8 mouse cellular contexts compared by ENCODE assay signal in the genomic region with DNA sequence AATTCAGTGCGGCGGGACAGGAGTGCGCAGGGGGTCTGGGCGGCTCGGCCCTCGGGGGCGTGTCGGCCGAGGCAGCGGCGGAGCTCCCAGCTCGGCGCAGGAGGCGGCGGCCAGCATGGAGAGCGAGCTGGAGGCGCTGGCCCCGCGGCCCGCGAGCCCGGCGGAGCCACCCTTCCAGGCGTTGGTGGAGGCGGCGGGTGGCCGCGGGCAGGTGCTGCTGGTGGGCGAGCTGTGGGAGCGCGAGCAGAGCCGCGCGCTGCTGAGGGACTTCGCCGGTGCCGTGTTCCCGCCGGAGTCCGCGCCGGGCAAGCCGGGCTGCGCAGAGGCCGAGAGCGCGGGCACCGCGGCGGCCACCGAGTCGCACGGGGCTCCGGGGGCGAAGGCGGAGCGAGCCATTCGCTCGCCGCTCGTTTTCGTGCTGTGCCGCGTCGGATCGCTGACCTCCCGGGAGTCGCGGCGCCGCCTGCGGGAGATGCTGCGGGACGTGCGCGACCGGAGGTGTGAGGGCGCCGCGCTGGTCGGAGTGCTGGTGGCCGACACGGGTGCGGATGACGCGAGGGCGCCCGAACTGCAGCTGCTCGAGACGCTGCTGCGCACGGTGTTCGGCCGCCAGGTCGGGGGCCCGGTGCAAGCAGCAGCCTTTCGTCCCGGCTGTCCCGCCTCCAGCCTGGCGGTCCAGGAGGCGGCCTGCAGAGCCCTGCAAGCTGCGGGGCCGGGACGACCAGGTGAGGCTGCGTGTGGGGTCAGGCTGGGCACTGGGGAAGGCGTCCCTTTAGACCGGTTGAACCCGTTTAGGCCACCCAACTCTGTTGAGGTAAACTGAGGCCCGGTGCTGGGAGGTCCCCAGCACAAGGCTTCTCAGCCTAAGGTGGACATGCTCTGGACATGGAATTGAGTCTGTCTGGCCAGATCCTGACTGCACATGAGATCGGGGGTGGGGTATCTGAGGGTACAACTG. TPM values are rescaled to one million over a fixed set of nuclear protein-coding genes. Genes with fewer than 3 reads are reported as not detected.
A peak's percentile ranks its signal among the peaks of the same experiment; 100 is the strongest.
DNase-seq lines count a peak whose midpoint lies in the region; ATAC-seq and TF ChIP-seq lines count a peak whose summit lies in the region.

2810459M11Rik (plus strand) TSS at position 16 of the 958 bp plus-strand sequence.

- peaks cover 22% of the 10 kb centered on the region for H3K79me2 ChIP-seq in liver, adult 2 months (ENCODE audit: control insufficient read depth, insufficient read depth, low read length)

- H3K9ac ChIP-seq in liver, adult 2 months (ENCODE audit: low read depth, low read length), result peak within 1 kb of the TSS; percentile 99
- H3K9ac ChIP-seq in kidney, postnatal 0 days (ENCODE audit: low read depth, low read length), result peak within 1 kb of the TSS; percentile 58
- peak within 1 kb of the TSS; percentile 64 for H3K9ac ChIP-seq in lung, embryonic 16.5 days (ENCODE audit: low read length)

- H3K4me2 ChIP-seq in kidney, postnatal 0 days (ENCODE audit: low read length), result peak within 1 kb of the TSS; percentile 98
- peak within 1 kb of the TSS; percentile 97 for H3K4me2 ChIP-seq in lung, embryonic 16.5 days (ENCODE audit: low read depth, low read length)

- peaks cover 9% of the 10 kb centered on the region; the same call in 1 of the 2 replicates for H3K36me3 ChIP-seq in liver, adult 2 months (ENCODE audit: control insufficient read depth, insufficient read depth, low read length)
- H3K36me3 ChIP-seq in kidney, postnatal 0 days (ENCODE audit: insufficient read depth, low read length), result no peaks in the 10 kb centered on the region
- H3K36me3 ChIP-seq in lung, embryonic 16.5 days (ENCODE audit: control insufficient read depth, insufficient read depth, low read length), result no peaks in the 10 kb centered on the region

- H3K9me3 ChIP-seq in kidney, postnatal 0 days (replicated peaks; ENCODE audit: low read length), result no peaks in the 10 kb centered on the region
- H3K9me3 ChIP-seq in lung, embryonic 16.5 days (ENCODE audit: control insufficient read depth, low read length), result peaks cover 4% of the 10 kb centered on the region; the same call in 1 of the 2 replicates

- peak within 1 kb of the TSS; percentile 83 for H3K4me3 ChIP-seq in liver, adult 2 months (ENCODE audit: insufficient read depth, low read depth, low read length)
- H3K4me3 ChIP-seq in brown adipose tissue, adult 24 weeks (ENCODE audit: insufficient read depth, low read depth, low read length), result peak within 1 kb of the TSS; percentile 59
- peak within 1 kb of the TSS; percentile 49 for H3K4me3 ChIP-seq in kidney, postnatal 0 days (replicated peaks; ENCODE audit: low read depth, low read length)
- peak within 1 kb of the TSS; percentile 57 for H3K4me3 ChIP-seq in lung, embryonic 16.5 days (ENCODE audit: low read length)

- TF ChIP-seq POLR2A in liver, adult 2 months (IDR thresholded peaks at IDR 0.05; ENCODE audit: extremely low read depth, insufficient read depth, low read length), result 0 out of 2 replicates have a peak, but pooled peaks have one; percentile 21

- DNase-seq in liver, adult 2 months (ENCODE audit: extremely low read depth, low read depth, low spot score), result no peak
- no peak for DNase-seq in liver
- peak; percentile 23 for DNase-seq in gastrocnemius, postnatal 14 days
- DNase-seq in kidney, postnatal 0 days (ENCODE audit: low spot score), result peak; percentile 27
- DNase-seq in right cerebral cortex, adult 18-20 months, result peak; percentile 53
- no peak for DNase-seq in spleen, adult 12 weeks (ENCODE audit: low spot score)

- no peaks in the 10 kb centered on the region for H3K27me3 ChIP-seq in liver, adult 2 months (ENCODE audit: control insufficient read depth, insufficient read depth, low read length)
- peaks cover 8% of the 10 kb centered on the region; the same call in 1 of the 2 replicates for H3K27me3 ChIP-seq in kidney, postnatal 0 days (ENCODE audit: insufficient read depth, low read length)
- peaks cover 44% of the 10 kb centered on the region for H3K27me3 ChIP-seq in lung, embryonic 16.5 days (ENCODE audit: control insufficient read depth, insufficient read depth, low read depth, low read length)

- intact Hi-C loops in gastrocnemius, postnatal 14 days (cut with DNase I; ENCODE audit: low total_unique reads), result no loop called here

- no peak for TF ChIP-seq CTCF in liver, adult 2 months (IDR thresholded peaks at IDR 0.05; ENCODE audit: low read depth, low read length)
- no peak for TF ChIP-seq CTCF in kidney, postnatal 0 days (IDR thresholded peaks at IDR 0.05; ENCODE audit: low read depth)

- peak within 1 kb of the TSS; percentile 99 for H3K27ac ChIP-seq in liver, adult 2 months (replicated peaks; ENCODE audit: insufficient read depth, low read depth, low read length)
- H3K27ac ChIP-seq in brown adipose tissue, adult 24 weeks (replicated peaks; ENCODE audit: low read depth, low read length), result no peak within 1 kb of the TSS
- no peak within 1 kb of the TSS for H3K27ac ChIP-seq in kidney, postnatal 0 days
- no peak within 1 kb of the TSS for H3K27ac ChIP-seq in lung, embryonic 16.5 days (ENCODE audit: low read length)

- peaks cover 15% of the 10 kb centered on the region; the same call in 1 of the 2 replicates for H3K4me1 ChIP-seq in liver, adult 2 months (ENCODE audit: control insufficient read depth, insufficient read depth, low read length)
- no peaks in the 10 kb centered on the region; the same call in none of the 2 replicates for H3K4me1 ChIP-seq in brown adipose tissue, adult 24 weeks (ENCODE audit: control insufficient read depth, insufficient read depth, insufficient read length, low read length)
- H3K4me1 ChIP-seq in kidney, postnatal 0 days (replicated peaks; ENCODE audit: insufficient read depth, low read length), result peaks cover 9% of the 10 kb centered on the region; the same call in 1 of the 2 replicates
- H3K4me1 ChIP-seq in lung, embryonic 16.5 days (replicated peaks; ENCODE audit: control insufficient read depth, insufficient read depth, low read length), result peaks cover 11% of the 10 kb centered on the region

- ATAC-seq in kidney, postnatal 0 days (replicated peaks; ENCODE audit: low FRiP score, low read depth), result peak; percentile 71
- ATAC-seq in lung, embryonic 16.5 days (ENCODE audit: low read depth), result peak; percentile 67

- WGBS in liver, adult 2 months, result under 1% methylated on average over 110 of the region's 110 CpGs
- under 1% methylated on average over 102 of the region's 110 CpGs for WGBS in kidney, postnatal 0 days
- 1% methylated on average over 93 of the region's 110 CpGs for whole genome bisulfite sequencing in lung, embryonic 16.5 days

RNA-seq across cellular contexts. Expression of gene 2810459M11Rik, which starts in this region (rescaled TPM):
- 39.0 and 44.0 TPM in 2 replicates for total RNA-seq in liver, adult 2 months (2014; rRNA removed)
- 54.1 and 66.2 TPM in 2 replicates for polyA plus RNA-seq in liver, adult 2 months (2012; rRNA removed)
- polyA plus RNA-seq in brown adipose tissue, adult 24 weeks (2012; ENCODE audit: insufficient read depth, insufficient read length, missing spikeins), result 0.40 TPM in 1 of 2 replicates, not detected in the other
- total RNA-seq in gastrocnemius, postnatal 14 days (2021), result under 1 TPM; 0.06 to 0.07 TPM
- polyA plus RNA-seq in kidney, postnatal 0 days (2015; fragmentation: Nextera tagmentation; extraction: Ambion mirVana), result 0.70 and 0.88 TPM in 2 replicates
- polyA plus RNA-seq in lung, embryonic 16.5 days (2015; fragmentation: Nextera tagmentation; extraction: Ambion mirVana), result 0.72 and 0.92 TPM in 2 replicates

Comparison
In these comparisons a context has a peak if more than half of its experiments do, and no peak if none do; other contexts are left out.
1. RNA of gene 2810459M11Rik (total RNA-seq): 39.0 to 44.0 TPM in liver, adult 2 months; 0.06 to 0.07 TPM in gastrocnemius, postnatal 14 days; every median in the first group is over 10 times any median in the second.
2. RNA of gene 2810459M11Rik (polyA plus RNA-seq): 54.1 to 66.2 TPM in liver, adult 2 months; 0.72 to 0.92 TPM in lung, embryonic 16.5 days, 0.70 to 0.88 TPM in kidney, postnatal 0 days and 0.40 TPM in brown adipose tissue, adult 24 weeks; every median in the first group is over 10 times any median in the second.
3. Peak in DNase-seq in gastrocnemius, postnatal 14 days; RNA of the gene not detected or under 1 TPM.
4. Peak in DNase-seq, ATAC-seq, H3K4me3 ChIP-seq, H3K9ac ChIP-seq and H3K4me2 ChIP-seq in kidney, postnatal 0 days; RNA of the gene not detected or under 1 TPM.
5. Peak in ATAC-seq, H3K4me3 ChIP-seq, H3K9ac ChIP-seq and H3K4me2 ChIP-seq in lung, embryonic 16.5 days; RNA of the gene not detected or under 1 TPM.
6. Peak in every context shown above with its lines, with median percentiles within 50 percentile points of each other: H3K4me3 ChIP-seq and H3K9ac ChIP-seq.